9 mouse cellular contexts compared by ENCODE assay signal in genomic region chr11:68400727-68401219, GRCm38 (mm10). TPM values are rescaled to one million over a fixed set of nuclear protein-coding genes. Genes with fewer than 3 reads are reported as not detected.
DNase-seq lines count a peak whose midpoint lies in the region; ATAC-seq and TF ChIP-seq lines count a peak whose summit lies in the region.
"Had no signal": no experiment of that assay in that cellular context is flagged by ENCODE, and none has a peak within 500 bp of the region (broad histone marks: within the 10 kb centered on the region; RNA-seq: fewer than 3 reads in every experiment).

Ntn1 (minus strand) TSS chr11:68400823.

- ATAC-seq in megakaryocyte, adult 5-6 weeks (ENCODE audit: poor library complexity, severe bottlenecking) = no peak
- no peak for ATAC-seq in forebrain, embryonic 12.5 days (ENCODE audit: low FRiP score)
- ATAC-seq in intestine, embryonic 15.5 days = 0 out of 2 replicates have a peak, but pooled peaks have one; percentile 5

- no peaks in the 10 kb centered on the region for H3K36me3 ChIP-seq in megakaryocyte, embryonic 14.5 days (replicated peaks; ENCODE audit: low read length)
- H3K36me3 ChIP-seq in forebrain, embryonic 12.5 days (replicated peaks) = no peaks in the 10 kb centered on the region
- H3K36me3 ChIP-seq in intestine, embryonic 15.5 days = no peaks in the 10 kb centered on the region

- peaks cover 15% of the 10 kb centered on the region for H3K4me1 ChIP-seq in megakaryocyte, embryonic 14.5 days
- H3K4me1 ChIP-seq in forebrain, embryonic 12.5 days = peaks cover 27% of the 10 kb centered on the region
- H3K4me1 ChIP-seq in intestine, embryonic 15.5 days (replicated peaks) = 0 out of 2 replicates have a peak, but pooled peaks cover 13% of the 10 kb centered on the region
- peaks cover 6% of the 10 kb centered on the region; the same call in 1 of the 2 replicates for H3K4me1 ChIP-seq in olfactory bulb, adult 2 months (ENCODE audit: control insufficient read depth, insufficient read depth, low read length)

- peak within 1 kb of the TSS; percentile 97 for H3K4me2 ChIP-seq in forebrain, embryonic 12.5 days
- peak within 1 kb of the TSS; percentile 94 for H3K4me2 ChIP-seq in intestine, embryonic 15.5 days (replicated peaks)

- WGBS in forebrain, embryonic 12.5 days = 4% methylated on average over 11 of the region's 11 CpGs
- WGBS in intestine, embryonic 15.5 days = 17% methylated on average over 11 of the region's 11 CpGs
- WGBS in olfactory bulb, adult 2 months = 57% methylated on average over 11 of the region's 11 CpGs

- H3K27me3 ChIP-seq in megakaryocyte, embryonic 14.5 days (replicated peaks) = peaks cover 89% of the 10 kb centered on the region
- H3K27me3 ChIP-seq in forebrain, embryonic 12.5 days = peaks cover 70% of the 10 kb centered on the region
- peaks cover 54% of the 10 kb centered on the region for H3K27me3 ChIP-seq in intestine, embryonic 15.5 days (replicated peaks)

- DNase-seq in spleen, postnatal 14 days (ENCODE audit: low spot score in 2 of 2) = no peak
- DNase-seq in cerebellum, postnatal 25 days = no peak
- DNase-seq in spleen, postnatal 4 days (ENCODE audit: low spot score in 2 of 2) = no peak

- peak within 1 kb of the TSS; percentile 77 for H3K27ac ChIP-seq in forebrain, embryonic 12.5 days
- H3K27ac ChIP-seq in intestine, embryonic 15.5 days = no peak within 1 kb of the TSS
- no peak within 1 kb of the TSS for H3K27ac ChIP-seq in olfactory bulb, adult 2 months (ENCODE audit: insufficient read depth, low read depth, low read length)

- TF ChIP-seq CTCF in olfactory bulb, adult 2 months (IDR thresholded peaks at IDR 0.05; ENCODE audit: insufficient read depth, low read depth, low read length) = no peak

- peak within 1 kb of the TSS; percentile 61 for H3K9ac ChIP-seq in forebrain, embryonic 12.5 days
- H3K9ac ChIP-seq in intestine, embryonic 15.5 days = peak within 1 kb of the TSS; percentile 47

- H3K9me3 ChIP-seq in megakaryocyte, embryonic 14.5 days = peaks cover 10% of the 10 kb centered on the region; the same call in 1 of the 2 replicates
- H3K9me3 ChIP-seq in forebrain, embryonic 12.5 days = no peaks in the 10 kb centered on the region
- H3K9me3 ChIP-seq in intestine, embryonic 15.5 days = no peaks in the 10 kb centered on the region

- H3K4me3 ChIP-seq in megakaryocyte, embryonic 14.5 days (replicated peaks) = peak within 1 kb of the TSS; percentile 74
- peak within 1 kb of the TSS; percentile 51 for H3K4me3 ChIP-seq in forebrain, embryonic 12.5 days (replicated peaks)
- peak within 1 kb of the TSS; percentile 49 for H3K4me3 ChIP-seq in intestine, embryonic 15.5 days (replicated peaks)
- H3K4me3 ChIP-seq in olfactory bulb, adult 2 months (ENCODE audit: insufficient read depth, low read depth, low read length) = peak within 1 kb of the TSS; percentile 45

- no peak for TF ChIP-seq POLR2A in olfactory bulb, adult 2 months (IDR thresholded peaks at IDR 0.05; ENCODE audit: insufficient read depth, low read depth, low read length)

RNA-seq across cellular contexts. Expression of gene Ntn1, which starts in this region (rescaled TPM):
- 0.19 and 0.28 TPM in 2 replicates for polyA plus RNA-seq in megakaryocyte, embryonic 14.5 days (2012; ENCODE audit: insufficient read depth, low replicate concordance)
- total RNA-seq in megakaryocyte, adult 5-6 weeks (2015) = not detected in 2 replicates
- 0.08 TPM in 1 of 2 replicates, not detected in the other for total RNA-seq in megakaryocyte, adult 5-6 weeks (2017)
- polyA plus RNA-seq in forebrain, embryonic 12.5 days (2016; fragmentation: Nextera tagmentation; extraction: Ambion mirVana) = 14.2 and 18.1 TPM in 2 replicates
- polyA plus RNA-seq in intestine, embryonic 15.5 days (2015; fragmentation: Nextera tagmentation; extraction: Ambion mirVana) = 9.1 and 9.4 TPM in 2 replicates
- not detected in 2 replicates for polyA plus RNA-seq in olfactory bulb, adult 2 months (2012; ENCODE audit: insufficient read depth, insufficient read length, low replicate concordance, missing spikeins)
- total RNA-seq: common myeloid progenitor, adult 5-6 weeks had no signal
